Mouse (Mus musculus): ENCODE measurements around the gene Irx4.

GRCm38 (mm10) chr13:73259577-73260353 lies 514 bp upstream of the Irx4 start:
- no peak for TF ChIP-seq POLR2A (IDR thresholded peaks at IDR 0.05; ENCODE audit: borderline replicate concordance, insufficient read depth, low read length)
- no peak for TF ChIP-seq CTCF (IDR thresholded peaks at IDR 0.05; ENCODE audit: borderline replicate concordance, insufficient read depth, low read depth, low read length)
